Mouse (Mus musculus): Measurements from ENCODE around the gene Lrp4. TPM values are rescaled to one million over a fixed set of nuclear protein-coding genes. Genes with fewer than 3 reads are reported as not detected.

Gene Lrp4
- total RNA-seq, 1 experiment from 2014 or later = 5.2 TPM

DNA sequence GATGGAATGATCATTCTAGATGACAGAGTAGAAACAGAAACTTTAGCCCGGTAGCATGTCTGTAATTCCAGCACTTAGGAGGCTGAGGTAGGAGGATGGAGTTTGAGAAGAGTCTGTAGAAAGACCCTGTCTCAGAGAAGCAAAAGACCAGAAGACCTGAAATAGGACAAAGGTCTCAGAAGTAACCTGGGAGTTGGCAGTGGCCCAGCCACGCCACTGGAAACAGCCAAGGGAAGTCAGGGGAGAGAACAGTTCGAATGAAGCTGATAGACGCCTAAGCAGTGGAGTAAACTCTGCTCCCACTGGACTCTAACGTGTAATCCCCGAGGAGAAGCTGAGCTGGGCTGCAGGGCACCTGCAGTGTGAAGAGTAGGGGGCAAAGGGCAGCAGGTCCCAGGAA, 27.9 kb downstream of the Lrp4 start:
- DNase-seq = no peak

DNA sequence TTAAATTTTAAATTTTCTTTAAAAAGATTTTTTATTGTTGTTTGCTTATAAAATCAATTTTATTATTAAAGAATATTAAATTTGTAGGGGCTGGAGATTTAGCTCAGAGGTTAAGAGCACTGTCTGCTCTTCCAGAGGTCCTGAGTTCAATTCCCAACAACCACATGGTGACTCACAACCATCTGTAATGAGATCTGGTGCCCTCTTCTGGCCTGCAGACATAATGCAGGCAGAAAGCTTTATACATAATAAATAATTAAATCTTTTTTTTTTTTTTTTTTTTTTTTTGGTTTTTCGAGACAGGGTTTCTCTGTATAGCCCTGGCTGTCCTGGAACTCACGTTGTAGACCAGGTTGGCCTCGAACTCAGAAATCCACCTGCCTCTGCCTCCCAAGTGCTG, 30.0 kb downstream of the Lrp4 start:
- peak; percentile 46 for DNase-seq

DNA sequence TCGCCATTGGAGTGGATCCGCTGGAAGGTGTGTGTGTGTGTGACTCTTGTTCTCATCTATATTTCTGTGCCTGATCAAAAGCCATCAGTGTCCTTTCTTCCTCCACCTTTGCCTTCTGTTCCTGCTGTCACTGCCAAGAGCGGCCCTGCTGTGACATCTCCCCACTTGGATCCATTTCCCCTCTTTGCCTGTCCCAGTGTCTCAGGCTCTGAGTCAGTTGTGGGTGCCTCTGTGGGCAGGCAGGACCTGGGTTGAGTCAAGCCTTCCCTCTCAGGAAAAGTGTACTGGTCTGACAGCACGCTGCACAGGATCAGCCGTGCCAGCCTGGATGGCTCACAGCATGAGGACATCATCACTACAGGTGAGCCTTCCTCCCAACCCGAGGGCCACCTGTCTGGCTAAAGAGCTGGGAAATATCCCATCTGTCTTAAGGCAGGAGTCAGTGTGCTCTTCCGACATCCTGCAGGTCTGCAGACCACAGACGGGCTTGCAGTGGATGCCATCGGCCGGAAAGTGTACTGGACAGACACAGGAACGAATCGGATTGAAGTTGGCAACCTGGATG, 34.8 kb downstream of the Lrp4 start:
- DNase-seq = no peak

DNA sequence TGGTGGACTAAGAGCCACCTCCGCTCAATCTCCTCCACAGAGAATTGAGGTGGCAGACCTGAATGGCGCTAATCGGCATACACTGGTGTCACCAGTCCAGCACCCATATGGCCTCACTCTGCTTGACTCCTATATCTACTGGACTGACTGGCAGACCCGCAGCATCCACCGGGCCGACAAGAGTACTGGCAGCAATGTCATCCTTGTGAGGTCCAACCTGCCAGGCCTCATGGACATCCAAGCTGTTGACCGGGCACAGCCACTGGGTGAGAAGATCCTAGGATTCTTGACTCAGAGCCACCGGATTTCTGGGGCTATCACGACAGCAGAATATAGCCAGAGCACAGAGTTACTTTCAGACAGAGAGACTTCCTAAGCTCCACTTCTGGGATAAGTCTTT, 36.7 kb downstream of the Lrp4 start:
- no peak for DNase-seq

DNA sequence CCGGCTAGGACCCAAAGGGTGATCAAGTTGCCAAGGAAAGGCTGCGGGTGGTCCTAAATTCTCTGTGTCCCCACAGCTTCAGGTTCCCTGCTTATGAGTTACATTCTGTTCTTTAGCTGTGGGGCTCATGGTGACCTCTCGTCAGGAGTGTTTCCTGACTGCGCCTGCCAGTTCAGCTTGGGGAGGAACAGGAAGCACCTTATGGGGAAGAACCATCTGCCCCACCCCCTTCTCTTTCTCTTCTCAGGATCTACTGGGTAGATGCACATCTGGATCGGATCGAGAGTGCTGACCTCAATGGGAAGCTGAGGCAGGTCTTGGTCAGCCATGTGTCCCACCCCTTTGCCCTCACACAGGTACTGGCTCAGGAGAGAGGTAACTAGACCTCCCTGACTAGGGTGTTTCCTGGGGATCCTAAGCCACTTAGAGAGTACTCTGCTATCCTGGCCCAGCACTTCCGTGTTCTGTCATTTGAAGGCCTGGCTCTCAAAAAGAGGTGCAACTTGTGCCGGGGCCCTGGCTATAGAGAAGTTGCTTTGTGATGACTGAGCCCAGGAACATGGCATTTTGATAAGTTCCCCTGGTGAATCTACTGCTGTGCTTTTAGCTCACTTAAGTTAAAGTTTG, 40.9 kb downstream of the Lrp4 start:
- DNase-seq = no peak

DNA sequence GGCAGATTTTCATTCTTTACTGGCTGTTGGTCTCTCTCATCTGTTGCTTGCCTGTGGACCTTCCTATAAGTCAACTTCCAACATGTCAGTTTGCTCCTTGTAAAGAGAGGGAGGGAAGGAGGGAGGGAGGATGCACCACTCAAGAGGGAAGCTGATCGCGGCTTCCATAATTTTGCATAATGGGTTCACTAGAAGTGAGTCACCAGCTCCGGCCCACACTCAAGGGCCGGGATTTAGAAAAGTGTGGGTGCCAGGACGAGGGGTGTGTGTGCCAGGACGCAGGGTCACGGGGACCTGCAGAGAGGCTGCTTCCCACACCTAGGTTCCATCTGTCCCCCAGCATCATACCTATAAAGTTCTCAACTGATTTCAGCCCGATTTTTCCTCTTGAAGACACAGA, 50.8 kb downstream of the Lrp4 start:
- DNase-seq = no peak

DNA sequence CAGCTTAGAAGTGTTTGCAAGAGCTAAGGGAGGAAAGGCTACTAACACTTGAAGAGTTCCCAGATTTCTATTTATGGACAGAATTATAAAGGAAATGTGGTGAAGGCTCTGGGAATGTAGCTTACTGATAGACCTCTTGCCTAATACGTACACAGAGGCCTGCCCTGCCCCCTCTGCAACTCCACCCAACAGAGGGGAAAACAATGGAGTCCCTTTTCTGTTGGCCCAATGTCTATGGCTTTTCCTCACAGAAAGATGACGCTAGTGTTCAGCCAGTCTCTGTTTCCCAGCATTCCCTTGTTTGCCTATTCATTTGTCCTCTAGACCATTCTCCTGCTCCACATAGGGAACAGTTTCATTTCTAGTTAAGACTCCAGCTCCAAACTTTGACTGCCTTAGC, 59.9 kb downstream of the Lrp4 start:
- DNase-seq = no peak

DNA sequence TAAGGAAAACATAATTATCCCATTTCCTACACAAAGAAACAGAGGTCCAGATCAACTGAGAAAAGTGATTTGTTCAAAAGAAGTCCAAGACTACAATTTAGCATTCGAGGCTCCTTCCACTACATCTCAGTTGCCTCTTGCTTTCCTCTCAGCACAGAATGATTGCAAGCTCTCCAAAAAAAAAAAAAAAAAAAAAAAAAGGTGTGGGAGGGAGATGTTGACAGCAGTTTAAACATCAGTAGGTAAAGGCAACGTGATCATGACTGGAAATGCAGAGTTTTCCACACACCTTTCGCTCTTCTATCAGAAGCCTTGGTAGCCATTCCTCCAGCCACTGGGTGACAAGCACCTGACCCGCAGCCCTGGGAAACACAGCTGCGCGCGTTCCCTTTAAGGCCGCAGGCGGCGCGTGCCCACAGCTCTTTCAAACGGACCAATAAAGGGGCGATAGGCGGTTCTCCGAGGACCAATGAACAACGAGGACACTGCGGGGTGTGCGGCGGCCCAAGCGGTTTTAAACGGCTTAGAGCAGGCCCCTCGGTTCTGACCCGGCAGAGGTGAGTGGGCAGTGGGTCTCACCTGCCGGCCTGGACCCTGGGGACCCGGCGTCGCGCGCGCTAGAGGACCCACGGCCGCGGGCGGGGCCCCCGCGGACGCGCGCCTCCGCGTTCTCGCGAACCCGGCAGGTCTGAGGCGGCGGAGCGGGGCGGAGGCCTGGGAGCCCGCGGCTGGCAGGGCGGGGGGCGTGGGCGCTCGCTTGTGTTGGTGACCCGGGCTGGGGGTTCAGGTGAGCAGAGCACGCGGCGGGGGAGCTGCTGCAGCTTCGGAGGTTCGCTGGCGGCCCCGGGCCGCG, 69.2 kb downstream of the Lrp4 start, which contains the start of gene Ckap5:
Ckap5 (plus strand) TSS at position 469 of the 853 bp plus-strand sequence.
- peak; percentile 95 for DNase-seq

DNA sequence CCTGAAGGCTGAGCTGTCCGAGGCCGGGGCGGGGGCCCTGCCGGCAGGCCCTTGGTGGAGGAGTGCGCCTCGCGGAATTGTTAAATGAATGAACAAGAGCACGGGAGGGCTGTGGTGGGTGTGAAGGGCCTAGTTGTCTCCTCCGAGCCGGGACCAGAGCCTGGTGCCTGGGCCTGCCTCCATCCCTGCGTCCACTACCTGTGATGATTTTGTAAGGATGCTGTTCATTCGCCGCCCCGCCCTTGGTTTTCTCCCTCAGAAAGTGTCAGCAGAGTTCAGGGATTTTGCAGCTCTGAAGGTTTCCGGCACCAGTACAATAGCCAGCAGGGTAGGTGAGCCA, 69.8 kb downstream of the Lrp4 start:
- DNase-seq = no peak

DNA sequence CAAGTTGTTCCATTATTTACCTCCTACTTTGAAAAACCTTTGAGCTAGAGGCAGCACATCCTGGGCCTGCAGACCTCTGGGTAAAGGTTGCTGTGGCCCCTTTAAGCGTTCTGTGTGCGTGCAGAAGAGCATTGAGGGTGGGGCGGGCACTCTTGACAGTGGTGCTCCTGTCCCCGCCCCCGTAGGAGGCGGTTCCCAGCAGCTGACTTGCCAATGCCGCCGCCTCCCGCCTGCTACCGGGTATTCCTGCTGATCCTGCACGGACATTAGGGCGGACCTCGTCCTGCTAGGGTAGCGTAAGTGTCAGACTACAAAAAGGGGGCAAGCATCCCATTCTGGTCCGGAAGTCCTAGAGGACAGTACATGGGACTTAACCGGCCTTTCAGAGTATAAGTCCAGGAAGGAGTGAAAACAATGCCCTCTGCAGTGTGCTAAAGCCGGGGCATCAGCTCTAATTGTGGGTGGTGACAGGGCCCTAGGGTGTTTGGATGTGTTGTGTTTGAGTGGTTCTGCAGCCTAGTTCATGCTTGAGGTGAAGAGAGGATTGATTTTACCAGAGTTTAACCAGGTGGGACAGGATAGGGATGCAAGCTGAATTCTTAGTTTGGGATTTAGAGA, 80.4 kb downstream of the Lrp4 start:
- DNase-seq = peak; percentile 95

Other genes with a start within 250 kb of the Lrp4 start
- 10.0 and 12.1 TPM in 2 replicates for gene Ddb2, start 220.5 kb upstream of the Lrp4 start, total RNA-seq (2021)
- 55.2 and 61.7 TPM in 2 replicates for gene Pacsin3, start 201.6 kb upstream of the Lrp4 start, total RNA-seq (2021)
- gene Arfgap2, start 192.5 kb upstream of the Lrp4 start, total RNA-seq (2021) = 82.6 and 83.6 TPM in 2 replicates
- gene 1110051M20Rik, start 12.8 kb upstream of the Lrp4 start, total RNA-seq (2021) = 14.9 TPM in 2 replicates
- 45.3 and 52.8 TPM in 2 replicates for gene Ckap5, start 69.3 kb downstream of the Lrp4 start, total RNA-seq (2021)
- gene F2, start 178.9 kb downstream of the Lrp4 start, total RNA-seq (2021) = 14.0 and 232 TPM in 2 replicates
- gene Zfp408, start 192.3 kb downstream of the Lrp4 start, total RNA-seq (2021) = 11.6 and 15.1 TPM in 2 replicates
- gene Arhgap1, start 192.3 kb downstream of the Lrp4 start, total RNA-seq (2021) = 56.0 and 63.6 TPM in 2 replicates

Measured in adrenal gland, postnatal 14 days (tissue).